Mouse (Mus musculus): Measurements from ENCODE around the gene Ccdc78. TPM values are rescaled to one million over a fixed set of nuclear protein-coding genes. Genes with fewer than 3 reads are reported as not detected.

Gene Ccdc78
- polyA plus RNA-seq, 1 experiment from 2014 or later: 5.8 TPM

DNA sequence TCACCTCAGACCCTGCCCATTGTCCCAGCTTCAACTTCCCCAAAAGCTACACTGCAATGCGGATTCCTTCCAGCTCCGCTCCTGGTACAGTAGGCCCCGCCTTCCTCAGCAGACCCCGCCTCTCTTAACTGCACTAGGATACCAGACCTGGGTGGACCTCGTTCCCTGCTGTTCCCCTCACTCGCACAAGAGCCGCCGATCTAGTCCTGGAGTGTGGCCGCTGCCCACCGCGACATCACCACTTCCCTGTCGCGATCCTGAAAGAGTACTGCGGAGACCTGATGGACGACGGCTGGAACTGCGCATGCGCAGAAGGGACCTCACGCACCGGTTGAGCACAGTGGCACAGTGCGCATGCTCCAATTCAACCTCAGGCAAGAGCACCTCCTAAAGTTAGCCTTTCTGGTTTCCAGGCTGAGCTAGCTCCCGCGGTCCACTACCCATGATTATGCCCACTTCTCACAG lies 1.1 kb upstream of the Ccdc78 start, which contains the start of gene Haghl:
Gene Haghl (minus strand): TSS at position 393 of the 465 bp plus-strand sequence.
- Histone ChIP-seq H3K9me3 (ENCODE audit: low read length) (no peaks in the 10 kb centered on the region), H3K27me3 (replicated peaks; ENCODE audit: insufficient read depth, low read length) (no peaks in the 10 kb centered on the region), H3K27ac (ENCODE audit: low read length) (no peak within 1 kb of the TSS), H3K4me3 (ENCODE audit: low read depth, low read length) (peak within 1 kb of the TSS; percentile 54), H3K36me3 (ENCODE audit: insufficient read depth, low read length) (peaks cover 11% of the 10 kb centered on the region), H3K4me2 (replicated peaks; ENCODE audit: low read depth, low read length) (peak within 1 kb of the TSS; percentile 65), H3K9ac (replicated peaks; ENCODE audit: low read depth) (peak within 1 kb of the TSS; percentile 1; the same call in 1 of the 2 replicates), H3K4me1 (ENCODE audit: insufficient read depth, low read depth, low read length) (peaks cover 8% of the 10 kb centered on the region; the same call in 1 of the 2 replicates)
- TF ChIP-seq EP300 (IDR thresholded peaks at IDR 0.05): no peak
- TF ChIP-seq CTCF (IDR thresholded peaks at IDR 0.05): peak; percentile 18
- WGBS: under 1% methylated on average over 23 of the region's 23 CpGs
- ATAC-seq (peak; percentile 91), DNase-seq (ENCODE audit: low spot score) (peak; percentile 98)

DNA sequence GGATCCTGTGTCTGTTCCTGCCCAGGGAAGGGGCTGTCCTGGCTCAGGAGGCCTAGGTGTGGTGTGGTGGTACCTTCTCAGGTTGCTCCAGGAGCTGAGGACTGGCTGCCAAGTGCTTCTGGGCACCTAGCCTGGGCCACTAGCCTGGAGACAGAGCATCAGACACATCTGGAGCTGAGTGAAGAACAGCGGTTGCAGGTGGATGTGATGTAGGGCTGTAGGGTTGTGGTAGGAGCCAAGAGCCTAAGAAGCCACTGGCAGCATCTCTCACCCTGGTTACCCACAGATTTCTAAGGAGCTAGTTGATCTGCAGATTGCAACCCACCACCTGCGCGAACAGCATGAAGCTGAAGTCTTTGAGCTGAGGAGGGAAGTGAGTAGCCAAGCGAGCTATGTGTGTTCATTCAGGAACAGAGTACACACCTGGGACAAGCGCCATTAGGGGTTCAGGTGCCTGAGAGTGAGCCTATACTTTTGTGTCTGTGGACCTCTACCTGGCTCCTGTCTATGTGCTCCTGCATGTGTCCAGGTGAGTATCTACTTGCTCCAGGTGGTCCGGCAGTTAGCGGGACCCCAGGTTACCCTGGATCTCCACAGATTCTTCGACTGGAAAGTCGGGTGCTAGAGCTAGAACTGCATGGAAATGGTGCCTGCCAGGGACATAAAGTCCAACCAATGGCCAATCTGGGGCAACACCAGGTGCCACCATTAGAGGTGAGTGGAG lies 563 bp downstream of the Ccdc78 start:
- DNase-seq (ENCODE audit: low spot score): no peak
- WGBS: 91% methylated on average over 9 of the region's 9 CpGs
- H3K4me3 ChIP-seq (ENCODE audit: low read depth, low read length): no peak overlapping the region
- peaks cover 5% of the 10 kb centered on the region for H3K36me3 ChIP-seq (ENCODE audit: insufficient read depth, low read length)
- no peak overlapping the region for H3K4me2 ChIP-seq (replicated peaks; ENCODE audit: low read depth, low read length)
- ATAC-seq: no peak
- H3K4me1 ChIP-seq (ENCODE audit: insufficient read depth, low read depth, low read length): peaks cover 8% of the 10 kb centered on the region; the same call in 1 of the 2 replicates
- H3K9me3 ChIP-seq (ENCODE audit: low read length): no peaks in the 10 kb centered on the region
- TF ChIP-seq CTCF (IDR thresholded peaks at IDR 0.05) (no peak), EP300 (IDR thresholded peaks at IDR 0.05) (no peak)
- H3K9ac ChIP-seq (replicated peaks; ENCODE audit: low read depth): no peak overlapping the region
- H3K27me3 ChIP-seq (replicated peaks; ENCODE audit: insufficient read depth, low read length): no peaks in the 10 kb centered on the region
- no peak overlapping the region for H3K27ac ChIP-seq (ENCODE audit: low read length)

DNA sequence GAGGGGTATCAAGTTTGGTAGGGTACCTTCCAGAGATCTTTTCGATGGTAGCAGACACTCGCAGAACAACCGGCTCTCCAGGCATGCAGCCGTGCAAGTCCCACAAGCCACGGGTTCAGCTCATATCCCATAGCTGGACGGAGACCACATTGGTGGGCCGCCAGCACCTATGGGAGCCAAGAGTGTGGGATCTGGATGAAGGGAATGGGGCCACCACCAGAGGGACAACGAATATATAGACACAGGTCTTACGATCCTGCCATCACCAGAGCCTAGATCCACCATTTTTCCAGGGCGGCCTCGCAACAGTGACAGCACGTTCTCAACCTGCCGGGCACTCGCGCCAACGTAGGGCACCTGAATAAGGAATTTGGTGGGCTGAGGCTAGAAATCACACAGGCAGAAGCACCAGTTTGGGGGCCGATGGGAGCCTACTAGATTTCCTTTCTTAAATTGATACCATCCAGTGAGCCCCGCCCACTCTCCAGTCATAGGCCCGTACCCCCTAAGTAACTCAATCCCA lies 5.0 kb downstream of the Ccdc78 start:
- H3K27ac ChIP-seq (ENCODE audit: low read length): no peak overlapping the region
- no peak for DNase-seq (ENCODE audit: low spot score)
- 22% methylated on average over 19 of the region's 19 CpGs for WGBS
- no peaks in the 10 kb centered on the region for H3K36me3 ChIP-seq (ENCODE audit: insufficient read depth, low read length)
- peak overlapping the region; percentile 94 for H3K4me2 ChIP-seq (replicated peaks; ENCODE audit: low read depth, low read length)
- peak overlapping the region; percentile 68 for H3K4me3 ChIP-seq (ENCODE audit: low read depth, low read length)
- H3K4me1 ChIP-seq (ENCODE audit: insufficient read depth, low read depth, low read length): peaks cover 9% of the 10 kb centered on the region; the same call in 1 of the 2 replicates
- no peak for ATAC-seq
- peak overlapping the region; percentile 39 for H3K9ac ChIP-seq (replicated peaks; ENCODE audit: low read depth)
- TF ChIP-seq EP300 (IDR thresholded peaks at IDR 0.05) (no peak), CTCF (IDR thresholded peaks at IDR 0.05) (peak; percentile 18; the same call in 1 of the 2 replicates)
- H3K27me3 ChIP-seq (replicated peaks; ENCODE audit: insufficient read depth, low read length): no peaks in the 10 kb centered on the region
- H3K9me3 ChIP-seq (ENCODE audit: low read length): no peaks in the 10 kb centered on the region

- no peaks in the 10 kb centered on the region for H3K27me3 ChIP-seq (replicated peaks; ENCODE audit: insufficient read depth, low read length)
- 1% methylated on average over 45 of the region's 45 CpGs for WGBS
- H3K4me2 ChIP-seq (replicated peaks; ENCODE audit: low read depth, low read length): peak overlapping the region; percentile 94
- peaks cover 9% of the 10 kb centered on the region; the same call in 1 of the 2 replicates for H3K4me1 ChIP-seq (ENCODE audit: insufficient read depth, low read depth, low read length)
- peak overlapping the region; percentile 68 for H3K4me3 ChIP-seq (ENCODE audit: low read depth, low read length)
- H3K36me3 ChIP-seq (ENCODE audit: insufficient read depth, low read length): no peaks in the 10 kb centered on the region
- H3K9me3 ChIP-seq (ENCODE audit: low read length): no peaks in the 10 kb centered on the region
- peak overlapping the region; percentile 39 for H3K9ac ChIP-seq (replicated peaks; ENCODE audit: low read depth)
- DNase-seq (ENCODE audit: low spot score): peak; percentile 88
- H3K27ac ChIP-seq (ENCODE audit: low read length): peak overlapping the region; percentile 76
- TF ChIP-seq CTCF (IDR thresholded peaks at IDR 0.05): no peak
- TF ChIP-seq EP300 (IDR thresholded peaks at IDR 0.05): no peak
- peak; percentile 79 for ATAC-seq
Observed at GRCm38 (mm10) chr17:25791843-25792527, 5.6 kb downstream of the Ccdc78 start.

GRCm38 (mm10) chr17:25792615-25793014 lies 6.2 kb downstream of the Ccdc78 start, which contains the start of gene Fam173a:
Gene Fam173a (minus strand): TSS chr17:25792901.
- ATAC-seq: peak; percentile 81
- Histone ChIP-seq H3K27me3 (replicated peaks; ENCODE audit: insufficient read depth, low read length) (no peaks in the 10 kb centered on the region), H3K27ac (ENCODE audit: low read length) (peak within 1 kb of the TSS; percentile 76), H3K4me2 (replicated peaks; ENCODE audit: low read depth, low read length) (peak within 1 kb of the TSS; percentile 94), H3K9me3 (ENCODE audit: low read length) (no peaks in the 10 kb centered on the region), H3K9ac (replicated peaks; ENCODE audit: low read depth) (peak within 1 kb of the TSS; percentile 39), H3K36me3 (ENCODE audit: insufficient read depth, low read length) (no peaks in the 10 kb centered on the region), H3K4me1 (ENCODE audit: insufficient read depth, low read depth, low read length) (peaks cover 9% of the 10 kb centered on the region; the same call in 1 of the 2 replicates), H3K4me3 (ENCODE audit: low read depth, low read length) (peak within 1 kb of the TSS; percentile 68)
- 2% methylated on average over 14 of the region's 14 CpGs for WGBS
- DNase-seq (ENCODE audit: low spot score): peak; percentile 91
- no peak for TF ChIP-seq EP300 (IDR thresholded peaks at IDR 0.05)
- TF ChIP-seq CTCF (IDR thresholded peaks at IDR 0.05): no peak

GRCm38 (mm10) chr17:25794197-25794596 lies 7.8 kb downstream of the Ccdc78 start:
- Histone ChIP-seq H3K9ac (replicated peaks; ENCODE audit: low read depth) (no peak overlapping the region), H3K9me3 (ENCODE audit: low read length) (no peaks in the 10 kb centered on the region), H3K4me3 (ENCODE audit: low read depth, low read length) (no peak overlapping the region), H3K27ac (ENCODE audit: low read length) (no peak overlapping the region), H3K27me3 (replicated peaks; ENCODE audit: insufficient read depth, low read length) (no peaks in the 10 kb centered on the region), H3K4me1 (ENCODE audit: insufficient read depth, low read depth, low read length) (peaks cover 9% of the 10 kb centered on the region; the same call in 1 of the 2 replicates), H3K36me3 (ENCODE audit: insufficient read depth, low read length) (no peaks in the 10 kb centered on the region), H3K4me2 (replicated peaks; ENCODE audit: low read depth, low read length) (no peak overlapping the region)
- DNase-seq (ENCODE audit: low spot score) (no peak), ATAC-seq (no peak)
- TF ChIP-seq EP300 (IDR thresholded peaks at IDR 0.05) (no peak), CTCF (IDR thresholded peaks at IDR 0.05) (no peak)
- WGBS: 70% methylated on average over 13 of the region's 13 CpGs

All from lung, postnatal 0 days (tissue).